ENCODE assay signal across 12 mouse cellular contexts in the genomic region with DNA sequence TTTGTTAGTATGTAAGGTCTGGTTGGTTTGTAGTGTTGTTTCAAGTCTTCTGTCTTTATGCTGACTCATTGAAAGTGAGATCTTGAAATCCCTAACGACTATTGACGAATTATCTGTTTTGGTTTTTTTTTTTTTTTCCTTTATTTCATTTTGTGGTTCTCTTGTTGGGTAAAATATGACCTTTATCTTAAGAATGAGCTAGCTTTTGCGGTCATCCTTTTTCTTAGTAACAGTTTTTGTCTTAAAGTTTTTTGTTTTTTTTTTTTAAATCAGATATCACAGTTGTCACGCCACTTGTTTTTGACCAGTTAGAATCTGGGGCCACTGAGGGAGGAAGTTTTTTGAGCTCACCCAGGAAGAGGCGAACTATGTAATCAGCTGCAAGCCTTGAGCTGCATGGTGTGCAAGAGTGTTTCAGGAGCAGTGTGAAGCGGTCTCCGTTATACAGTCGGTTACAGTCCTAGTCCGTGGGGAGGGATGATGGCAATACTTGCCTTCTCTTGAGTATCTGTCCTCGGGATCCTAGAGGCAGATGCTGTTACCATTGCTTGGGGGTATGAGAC. TPM values are rescaled to one million over a fixed set of nuclear protein-coding genes. Genes with fewer than 3 reads are reported as not detected.
DNase-seq lines count a peak whose midpoint lies in the region; ATAC-seq and TF ChIP-seq lines count a peak whose summit lies in the region.
"Had no signal": no experiment of that assay in that cellular context is flagged by ENCODE, and none has a peak within 500 bp of the region (broad histone marks: within the 10 kb centered on the region; RNA-seq: fewer than 3 reads in every experiment).

No protein-coding gene starts in this region.

- H3K27ac ChIP-seq in embryonic facial prominence, embryonic 12.5 days = no peak overlapping the region
- H3K27ac ChIP-seq in embryonic facial prominence, embryonic 10.5 days (replicated peaks) = no peak overlapping the region
- H3K27ac ChIP-seq in neural tube, embryonic 13.5 days (replicated peaks) = no peak overlapping the region
- no peak overlapping the region for H3K27ac ChIP-seq in neural tube, embryonic 15.5 days (replicated peaks)
- H3K27ac ChIP-seq in forebrain, embryonic 13.5 days = no peak overlapping the region
- H3K27ac ChIP-seq: heart, embryonic 10.5 days had no signal

- DNase-seq in embryonic facial prominence, embryonic 10.5 days (ENCODE audit: low spot score) = no peak
- peak; percentile 82 for DNase-seq in induced T-regulatory cell, adult 2 months (ENCODE audit: low read depth)
- no peak for DNase-seq in B cell, adult 2 months
- DNase-seq: layer of hippocampus, postnatal 36 days; right cerebral cortex, adult 18-20 months; thymus, adult 18-20 months had no signal

- H3K27me3 ChIP-seq in embryonic facial prominence, embryonic 12.5 days = no peaks in the 10 kb centered on the region
- no peaks in the 10 kb centered on the region for H3K27me3 ChIP-seq in embryonic facial prominence, embryonic 10.5 days (replicated peaks; ENCODE audit: low read depth, poor library complexity, severe bottlenecking)
- H3K27me3 ChIP-seq in neural tube, embryonic 13.5 days = no peaks in the 10 kb centered on the region
- no peaks in the 10 kb centered on the region for H3K27me3 ChIP-seq in neural tube, embryonic 15.5 days (replicated peaks)
- no peaks in the 10 kb centered on the region for H3K27me3 ChIP-seq in myocyte (ENCODE audit: control insufficient read depth, insufficient read depth, insufficient read length)
- no peaks in the 10 kb centered on the region for H3K27me3 ChIP-seq in forebrain, embryonic 13.5 days

- H3K36me3 ChIP-seq in embryonic facial prominence, embryonic 12.5 days = 0 out of 2 replicates have a peak, but pooled peaks cover 6% of the 10 kb centered on the region
- H3K36me3 ChIP-seq in embryonic facial prominence, embryonic 10.5 days (replicated peaks) = peaks cover 41% of the 10 kb centered on the region
- peaks cover 8% of the 10 kb centered on the region for H3K36me3 ChIP-seq in neural tube, embryonic 13.5 days
- peaks cover 6% of the 10 kb centered on the region; the same call in 1 of the 2 replicates for H3K36me3 ChIP-seq in neural tube, embryonic 15.5 days
- H3K36me3 ChIP-seq in myocyte (ENCODE audit: control insufficient read depth, insufficient read depth) = peaks cover 3% of the 10 kb centered on the region
- peaks cover 12% of the 10 kb centered on the region for H3K36me3 ChIP-seq in forebrain, embryonic 13.5 days (ENCODE audit: poor library complexity, severe bottlenecking)

- 91% methylated on average over 10 of the region's 10 CpGs for WGBS in embryonic facial prominence, embryonic 12.5 days
- 89% methylated on average over 10 of the region's 10 CpGs for WGBS in embryonic facial prominence, embryonic 10.5 days
- WGBS in neural tube, embryonic 13.5 days = 91% methylated on average over 10 of the region's 10 CpGs
- WGBS in neural tube, embryonic 15.5 days = 93% methylated on average over 10 of the region's 10 CpGs
- WGBS in forebrain, embryonic 13.5 days = 94% methylated on average over 10 of the region's 10 CpGs

- peak overlapping the region; percentile 68; the same call in 1 of the 2 replicates for H3K4me2 ChIP-seq in embryonic facial prominence, embryonic 12.5 days (replicated peaks)
- peak overlapping the region; percentile 79; the same call in 1 of the 2 replicates for H3K4me2 ChIP-seq in neural tube, embryonic 13.5 days
- H3K4me2 ChIP-seq in neural tube, embryonic 15.5 days = no peak overlapping the region; the same call in 1 of the 2 replicates
- H3K4me2 ChIP-seq in myocyte (ENCODE audit: low read depth) = peak overlapping the region; percentile 63
- no peak overlapping the region; the same call in 1 of the 2 replicates for H3K4me2 ChIP-seq in forebrain, embryonic 13.5 days

- H3K9ac ChIP-seq in embryonic facial prominence, embryonic 12.5 days = no peak overlapping the region
- no peak overlapping the region for H3K9ac ChIP-seq in neural tube, embryonic 13.5 days
- H3K9ac ChIP-seq in neural tube, embryonic 15.5 days (replicated peaks) = no peak overlapping the region
- no peak overlapping the region for H3K9ac ChIP-seq in forebrain, embryonic 13.5 days

- no peak overlapping the region for H3ac ChIP-seq in myocyte (ENCODE audit: control insufficient read depth, insufficient read length)

- H3K4me1 ChIP-seq in embryonic facial prominence, embryonic 12.5 days = peaks cover 16% of the 10 kb centered on the region
- peaks cover 28% of the 10 kb centered on the region for H3K4me1 ChIP-seq in embryonic facial prominence, embryonic 10.5 days
- H3K4me1 ChIP-seq in neural tube, embryonic 13.5 days (replicated peaks) = peaks cover 29% of the 10 kb centered on the region
- H3K4me1 ChIP-seq in neural tube, embryonic 15.5 days = peaks cover 23% of the 10 kb centered on the region
- peaks cover 25% of the 10 kb centered on the region for H3K4me1 ChIP-seq in forebrain, embryonic 13.5 days

- no peak for TF ChIP-seq POLR2A in myocyte (IDR thresholded peaks at IDR 0.05; ENCODE audit: insufficient read length, low read depth)

- H3K79me2 ChIP-seq in myocyte (ENCODE audit: control insufficient read depth, insufficient read depth) = peaks cover 65% of the 10 kb centered on the region

- ATAC-seq in embryonic facial prominence, embryonic 12.5 days (ENCODE audit: insufficient number of reproducible peaks, insufficient read depth, low FRiP score, low TSS enrichment) = no peak
- no peak for ATAC-seq in neural tube, embryonic 13.5 days (ENCODE audit: low read depth)
- no peak for ATAC-seq in neural tube, embryonic 15.5 days (ENCODE audit: low FRiP score)
- no peak for ATAC-seq in forebrain, embryonic 13.5 days

- H3K9me3 ChIP-seq in embryonic facial prominence, embryonic 12.5 days = no peaks in the 10 kb centered on the region
- H3K9me3 ChIP-seq in embryonic facial prominence, embryonic 10.5 days = no peaks in the 10 kb centered on the region
- no peaks in the 10 kb centered on the region for H3K9me3 ChIP-seq in neural tube, embryonic 13.5 days
- no peaks in the 10 kb centered on the region for H3K9me3 ChIP-seq in neural tube, embryonic 15.5 days (replicated peaks)
- no peaks in the 10 kb centered on the region for H3K9me3 ChIP-seq in forebrain, embryonic 13.5 days (replicated peaks)
- H3K9me3 ChIP-seq: heart, embryonic 10.5 days had no signal

- no peak overlapping the region for H3K4me3 ChIP-seq in embryonic facial prominence, embryonic 12.5 days
- no peak overlapping the region for H3K4me3 ChIP-seq in embryonic facial prominence, embryonic 10.5 days
- H3K4me3 ChIP-seq in neural tube, embryonic 13.5 days = no peak overlapping the region
- H3K4me3 ChIP-seq in neural tube, embryonic 15.5 days (replicated peaks) = no peak overlapping the region
- H3K4me3 ChIP-seq in myocyte = peak overlapping the region; percentile 61
- H3K4me3 ChIP-seq in forebrain, embryonic 13.5 days = no peak overlapping the region
- H3K4me3 ChIP-seq: heart, embryonic 10.5 days had no signal

TF ChIP-seq in myocyte, 11 proteins besides CTCF, POLR2A, EP300 and RAD21:
- TF ChIP-seq MAX (IDR thresholded peaks at IDR 0.05; ENCODE audit: low read depth) (no peak), TCF12 (IDR thresholded peaks at IDR 0.05; ENCODE audit: insufficient read depth, poor library complexity, severe bottlenecking) (no peak), TCF3 (IDR thresholded peaks at IDR 0.05; ENCODE audit: insufficient read length, low read depth) (no peak), REST (IDR thresholded peaks at IDR 0.05; ENCODE audit: insufficient read depth, insufficient read length) (no peak), MYOG (IDR thresholded peaks at IDR 0.05; ENCODE audit: control insufficient read depth in 1 of 3, insufficient read depth in 1 of 3, insufficient read length in 2 of 3, low read depth in 2 of 3) (no peak), CEBPB (IDR thresholded peaks at IDR 0.05; ENCODE audit: insufficient read depth, poor library complexity, severe bottlenecking) (no peak), E2F4 (IDR thresholded peaks at IDR 0.05; ENCODE audit: insufficient read depth) (no peak), SRF (IDR thresholded peaks at IDR 0.05; ENCODE audit: control insufficient read depth, insufficient read length, low read depth) (no peak), MYOD1 (IDR thresholded peaks at IDR 0.05; ENCODE audit: control insufficient read depth in 1 of 3, insufficient read length in 2 of 3, low read depth in 2 of 3) (no peak), USF1 (IDR thresholded peaks at IDR 0.05; ENCODE audit: low read depth) (no peak), POLR2AphosphoS2 (IDR thresholded peaks at IDR 0.05; ENCODE audit: insufficient read length, low read depth) (no peak)

RNA-seq across cellular contexts. Expression of gene Mia2, which starts 37.9 kb away (rescaled TPM):
- 58.0 and 60.3 TPM in 2 replicates for polyA plus RNA-seq in embryonic facial prominence, embryonic 12.5 days (2016; fragmentation: Nextera tagmentation; extraction: Ambion mirVana)
- polyA plus RNA-seq in embryonic facial prominence, embryonic 10.5 days (2016; fragmentation: Nextera tagmentation; extraction: Ambion mirVana) = 45.2 and 47.0 TPM in 2 replicates
- 46.2 and 46.3 TPM in 2 replicates for polyA plus RNA-seq in neural tube, embryonic 13.5 days (2015; fragmentation: Nextera tagmentation; extraction: Ambion mirVana)
- 32.5 and 52.6 TPM in 2 replicates for polyA plus RNA-seq in neural tube, embryonic 15.5 days (2015; fragmentation: Nextera tagmentation; extraction: Ambion mirVana)
- polyA plus RNA-seq in myocyte (2012; fragmentation: generic; extraction: Trizol) = 22.6 TPM
- 41.9 and 43.7 TPM in 2 replicates for polyA plus RNA-seq in forebrain, embryonic 13.5 days (2015; fragmentation: Nextera tagmentation; extraction: Ambion mirVana)

Comparison
In these comparisons a context has a peak if more than half of its experiments do, and no peak if none do; other contexts are left out.
1. H3K4me2 ChIP-seq: peak in embryonic facial prominence, embryonic 12.5 days (single experiment), neural tube, embryonic 13.5 days (single experiment) and myocyte (single experiment); none in neural tube, embryonic 15.5 days (single experiment) and forebrain, embryonic 13.5 days (single experiment).